Mouse (Mus musculus) embryo, embryonic 10 days (tissue): Measurements from ENCODE around the gene Stkld1.
"Not testable (repeated sequence)": the region's sequence is repeated elsewhere in the genome, so short reads cannot be mapped to it uniquely, and the experiment has no call there.

ENCODE experiments used
- DNase-seq: peaks from one replicate; pipeline ENCODE4 v3.0.0-alpha.2; 2015; ENCODE audit warnings: low spot score

The Stkld1 gene

GRCm38 (mm10) chr2:26933304-26934055 is at the start of gene Stkld1, which contains the start of gene Surf4:
Stkld1 (plus strand) TSS chr2:26934047.
Surf4 (minus strand) TSS chr2:26933928.
- peak; percentile 96 for DNase-seq

GRCm38 (mm10) chr2:26885541-26885940 is 48.3 kb upstream of the Stkld1 start:
- not testable (repeated sequence) for DNase-seq

- DNase-seq, result not testable (repeated sequence)
Observed at GRCm38 (mm10) chr2:26886170-26886569, 47.7 kb upstream of the Stkld1 start.

GRCm38 (mm10) chr2:26895898-26896297 is 37.9 kb upstream of the Stkld1 start:
- no peak for DNase-seq

DNA sequence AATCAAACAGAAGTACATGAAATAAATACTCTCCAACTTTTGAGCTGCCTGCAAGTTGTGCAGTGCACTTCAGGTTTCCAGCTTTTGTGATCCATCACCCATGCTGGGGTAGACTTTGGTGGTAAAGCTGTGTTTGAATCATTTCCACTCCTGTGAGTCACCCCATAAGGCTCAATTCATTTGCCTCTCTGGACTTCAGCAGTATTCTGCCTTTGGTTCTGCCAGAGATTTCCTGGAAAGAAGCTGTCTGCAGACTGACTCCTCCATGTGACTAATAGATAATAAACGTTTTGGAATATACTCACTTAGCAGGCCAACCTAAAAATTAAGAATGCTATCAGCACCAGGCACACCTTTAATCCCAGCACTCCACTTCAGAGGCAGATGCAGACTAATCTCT is 33.1 kb upstream of the Stkld1 start:
- DNase-seq, result no peak

GRCm38 (mm10) chr2:26901834-26902400 is 31.9 kb upstream of the Stkld1 start:
- no peak for DNase-seq

DNA sequence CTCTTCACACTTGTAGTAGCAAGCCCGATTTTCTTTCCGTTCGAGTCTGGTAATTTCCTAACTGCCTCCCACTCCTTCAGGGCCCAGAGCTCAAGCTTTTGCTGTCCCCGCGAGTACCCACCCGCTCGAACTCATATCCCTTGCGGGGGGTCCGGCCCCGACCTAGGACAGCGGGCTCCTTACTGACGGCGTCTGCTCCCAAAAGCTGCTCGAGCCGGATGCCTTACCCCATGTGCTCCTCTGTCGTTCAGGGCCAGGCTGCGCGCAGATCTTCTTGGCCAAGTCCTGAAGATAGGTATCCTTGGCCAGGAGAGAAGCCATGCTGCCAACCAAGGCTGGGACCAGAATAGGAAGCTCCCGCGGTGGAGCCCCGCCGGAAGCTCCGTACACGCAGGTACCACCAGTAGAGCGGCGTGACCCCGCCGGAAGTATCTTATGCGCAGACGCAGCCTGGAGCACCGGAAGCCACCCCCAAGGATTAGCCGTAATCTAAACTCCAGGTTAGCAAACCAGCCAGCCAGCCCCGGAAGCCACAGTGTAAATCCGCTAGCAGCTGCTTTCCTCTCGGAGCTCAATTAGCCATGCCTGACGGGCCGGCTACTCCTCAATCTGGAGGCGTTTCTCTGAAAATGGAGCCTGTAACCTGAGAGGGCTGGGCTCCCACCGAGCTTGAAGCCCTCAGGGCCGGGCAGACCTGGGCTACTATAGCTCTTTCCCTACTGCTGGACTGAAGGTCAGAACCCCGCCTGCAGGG is 31.2 kb upstream of the Stkld1 start, which contains the start of gene Surf6:
Gene Surf6, minus strand, starts transcription at position 413 of the 754 bp plus-strand sequence.
- DNase-seq, result peak; percentile 98

- no peak for DNase-seq
Observed at GRCm38 (mm10) chr2:26903311-26903710, 30.5 kb upstream of the Stkld1 start.

GRCm38 (mm10) chr2:26905936-26906335 is 27.9 kb upstream of the Stkld1 start:
- DNase-seq, result no peak

DNA sequence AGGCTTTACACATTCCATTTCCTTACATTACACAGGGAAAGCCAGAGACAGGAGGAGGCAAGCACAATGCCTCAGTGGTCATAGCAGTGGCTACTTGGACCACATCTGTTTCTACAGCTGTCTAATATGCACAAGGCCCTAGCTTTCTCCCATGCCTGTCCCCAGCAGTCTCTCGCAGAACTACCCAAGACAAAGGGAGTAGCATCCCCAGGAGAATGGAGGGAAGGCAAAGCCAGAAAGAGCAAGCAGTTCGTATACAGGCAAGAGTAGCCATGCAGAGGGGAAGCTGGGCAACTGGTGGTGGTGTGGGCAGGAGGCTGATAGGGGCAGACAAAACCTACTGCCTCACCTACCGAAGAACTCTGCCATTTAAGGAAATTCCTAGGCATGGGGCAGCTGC is 27.4 kb upstream of the Stkld1 start:
- no peak for DNase-seq

- peak; percentile 66 for DNase-seq
Observed at GRCm38 (mm10) chr2:26907109-26907508, 26.7 kb upstream of the Stkld1 start.

- DNase-seq, result no peak
Observed at GRCm38 (mm10) chr2:26908710-26909386, 25.0 kb upstream of the Stkld1 start.

DNA sequence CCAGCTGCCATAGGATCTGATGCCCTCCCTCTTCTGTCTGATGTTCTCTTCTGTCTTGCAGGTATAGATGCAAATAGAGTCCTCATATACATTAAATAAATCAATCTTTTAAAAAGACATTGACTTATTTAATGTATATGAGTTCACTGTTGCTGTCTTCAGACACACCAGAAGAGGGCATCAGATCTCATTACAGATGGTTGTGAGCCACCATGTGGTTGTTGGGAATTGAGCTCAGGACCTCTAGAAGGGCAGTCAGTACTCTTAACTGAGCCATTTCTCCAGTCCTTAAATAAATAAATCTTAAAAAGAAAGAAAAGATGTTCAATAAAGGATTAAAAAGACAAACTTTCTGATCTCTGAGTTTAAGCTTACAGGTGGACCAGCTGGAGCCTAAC is 24.5 kb upstream of the Stkld1 start:
- no peak for DNase-seq

DNA sequence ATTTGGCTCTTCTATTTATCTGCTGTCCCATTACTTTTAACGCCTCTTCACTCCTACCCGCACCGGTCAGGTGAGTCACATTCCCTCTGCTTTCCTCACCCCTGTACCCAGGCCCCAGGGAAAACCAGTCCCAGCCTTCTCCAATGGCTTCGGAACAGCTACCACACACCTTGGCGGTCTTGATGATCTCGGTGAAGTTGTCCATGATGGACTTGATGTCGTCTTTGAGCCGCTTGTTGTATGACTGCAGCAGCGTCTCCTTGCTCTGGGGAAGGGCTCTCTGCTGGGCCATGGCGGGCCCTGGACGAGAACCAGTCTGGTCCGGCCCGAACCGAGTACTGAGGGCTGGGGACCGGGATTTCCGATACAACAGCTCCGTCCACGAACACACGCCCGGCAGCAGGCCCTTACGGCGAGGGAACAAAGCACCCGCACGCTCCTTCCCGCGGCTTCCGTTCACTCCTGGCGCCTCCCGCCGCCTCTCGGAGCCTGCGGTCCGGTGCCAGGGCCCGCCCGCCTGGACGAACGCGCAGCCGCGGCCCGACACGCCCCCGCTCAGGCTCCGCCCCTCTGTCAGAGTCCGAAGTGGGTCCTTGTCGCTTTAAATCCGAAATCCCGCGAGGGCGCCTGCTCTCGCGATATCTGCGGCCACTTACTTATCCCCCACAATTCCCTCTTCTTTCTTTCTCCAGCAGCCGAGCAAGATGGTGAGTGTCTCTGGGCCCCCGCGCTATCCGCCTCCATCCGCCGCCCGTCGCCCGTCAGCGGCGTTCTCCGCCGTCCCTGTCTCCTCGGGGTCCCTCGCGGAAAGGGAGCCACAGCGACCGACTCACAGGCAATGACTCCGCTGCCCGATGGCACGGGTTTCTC is 23.5 kb upstream of the Stkld1 start, which contains the start of the genes Med22 and Rpl7a:
Gene Med22, minus strand, starts transcription at position 554 of the 870 bp plus-strand sequence.
Gene Rpl7a, plus strand, starts transcription at position 641 of the 870 bp plus-strand sequence.
- DNase-seq, result peak; percentile 97

DNA sequence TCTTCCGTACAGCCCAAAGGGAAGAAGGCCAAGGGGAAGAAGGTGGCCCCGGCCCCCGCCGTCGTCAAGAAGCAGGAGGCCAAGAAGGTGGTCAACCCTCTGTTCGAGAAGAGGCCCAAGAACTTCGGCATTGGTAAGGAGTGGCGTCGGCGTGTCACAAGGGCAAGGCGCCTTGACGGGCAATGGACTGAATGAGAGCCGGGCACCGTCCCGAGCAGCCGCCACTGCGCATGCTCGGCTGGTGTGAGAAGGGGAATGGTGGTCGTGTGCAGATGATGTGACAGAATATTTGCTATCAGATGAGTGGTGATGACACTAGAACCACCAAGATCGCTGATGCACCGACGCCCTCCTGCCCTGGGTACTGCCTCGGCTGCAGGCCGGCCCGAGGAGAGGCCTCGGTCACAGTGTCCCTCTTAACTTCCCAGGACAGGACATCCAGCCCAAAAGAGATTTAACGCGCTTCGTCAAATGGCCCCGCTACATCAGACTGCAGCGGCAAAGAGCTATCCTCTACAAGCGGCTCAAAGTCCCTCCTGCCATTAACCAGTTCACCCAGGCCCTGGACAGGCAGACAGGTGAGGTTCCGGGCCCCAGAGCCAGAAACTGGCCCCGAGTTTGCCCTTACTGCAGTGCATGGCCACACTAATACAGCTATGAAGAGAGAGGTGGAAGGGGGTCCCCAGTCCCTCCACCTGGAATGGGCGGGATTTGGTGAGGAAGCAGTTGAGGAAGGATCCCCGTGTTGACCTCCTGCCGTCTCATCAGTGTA is 22.7 kb upstream of the Stkld1 start:
- peak; percentile 80 for DNase-seq

DNA sequence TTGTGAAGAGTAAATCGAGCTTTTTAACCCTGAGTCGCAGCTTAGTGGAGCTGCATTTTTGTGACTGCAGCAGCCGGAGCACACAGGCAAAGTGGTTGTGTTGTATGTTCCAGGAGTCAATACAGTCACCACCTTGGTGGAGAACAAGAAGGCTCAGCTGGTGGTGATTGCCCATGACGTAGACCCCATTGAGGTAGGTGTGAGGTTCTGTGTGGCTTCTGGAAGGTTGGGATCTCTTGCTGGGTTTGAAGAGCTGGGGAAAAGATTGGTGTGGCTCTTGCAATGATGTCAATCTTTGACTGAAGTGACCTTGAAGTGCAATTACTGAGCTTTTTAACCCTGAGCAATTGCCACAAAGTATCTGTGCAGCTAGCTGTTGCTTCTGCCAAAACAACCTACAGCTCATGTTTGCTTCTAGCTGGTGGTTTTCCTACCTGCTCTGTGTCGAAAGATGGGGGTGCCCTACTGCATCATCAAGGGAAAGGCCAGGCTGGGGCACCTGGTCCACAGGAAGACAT is 21.5 kb upstream of the Stkld1 start:
- no peak for DNase-seq

DNA sequence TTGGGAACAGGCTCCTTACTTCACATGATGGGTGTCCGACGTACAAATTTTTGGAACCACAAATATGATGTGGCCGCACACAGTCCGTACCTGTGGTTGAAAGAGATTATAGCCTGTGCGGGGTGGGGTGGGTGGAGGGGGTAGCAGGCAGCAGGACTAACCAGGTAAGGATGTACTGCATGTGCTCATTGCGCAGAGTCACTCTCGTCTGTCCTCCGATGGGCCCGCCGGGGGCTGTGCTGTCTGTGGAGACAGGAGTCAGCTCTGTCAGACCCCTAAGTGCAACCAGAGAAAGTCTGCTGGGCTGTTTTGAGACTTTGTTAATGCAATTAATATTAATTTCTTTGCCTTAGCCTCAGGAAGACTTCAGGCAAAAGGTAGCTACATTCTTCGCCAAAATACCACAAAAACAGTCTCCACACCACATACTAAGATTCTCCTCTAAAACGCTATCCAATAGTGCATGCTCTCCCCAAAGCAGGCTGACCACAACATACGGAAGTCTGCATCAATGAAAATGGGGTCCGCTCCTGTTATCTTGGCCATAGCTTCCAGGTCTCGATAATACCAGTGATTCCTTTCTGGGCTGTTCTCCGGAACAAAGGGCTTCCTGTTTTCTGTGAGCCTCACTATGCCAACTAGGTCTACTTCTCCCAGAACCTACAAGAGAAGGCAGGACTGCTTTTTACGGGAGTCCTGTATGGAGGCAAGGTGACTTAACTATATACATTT is 20.3 kb upstream of the Stkld1 start:
- no peak for DNase-seq

DNA sequence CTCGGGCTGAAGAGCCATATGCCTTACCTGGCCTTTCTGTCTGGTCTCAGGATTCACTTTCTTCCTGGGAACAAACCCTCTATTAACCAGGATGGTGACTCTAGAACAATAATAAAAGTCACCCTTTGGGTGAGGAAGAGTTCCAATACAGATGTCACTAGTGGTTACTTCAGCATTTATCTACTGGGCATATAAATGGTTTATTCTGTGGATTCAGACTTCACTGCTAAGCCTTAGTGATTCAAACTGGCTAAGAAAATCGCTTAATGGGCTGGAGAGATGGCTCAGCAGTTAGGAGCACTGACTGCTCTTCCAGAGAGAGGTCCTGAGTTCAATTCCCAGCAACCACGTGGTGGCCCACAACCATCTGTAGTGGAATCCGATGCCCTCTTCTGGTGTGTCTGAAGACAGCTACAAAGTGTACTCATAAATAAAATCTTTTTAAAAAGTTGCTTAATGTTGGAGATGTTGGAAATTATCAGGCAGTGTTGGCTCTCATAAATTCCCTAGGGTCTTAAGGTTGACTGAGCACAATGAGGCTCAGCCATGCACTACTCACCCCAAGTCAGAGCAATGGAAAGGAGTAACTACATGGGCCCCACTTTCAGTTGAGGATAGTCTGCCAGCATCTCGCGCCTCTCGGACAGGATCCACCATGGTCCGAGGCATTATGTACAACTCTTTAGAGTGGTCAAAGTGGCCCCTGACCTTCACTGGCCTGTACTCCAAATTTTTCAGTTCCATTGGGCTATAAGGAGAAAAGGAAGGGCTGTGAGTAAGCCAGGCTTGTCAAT is 19.5 kb upstream of the Stkld1 start:
- DNase-seq, result no peak
